Mouse (Mus musculus): ENCODE measurements around the gene Cfap20.

The Cfap20 gene

DNA sequence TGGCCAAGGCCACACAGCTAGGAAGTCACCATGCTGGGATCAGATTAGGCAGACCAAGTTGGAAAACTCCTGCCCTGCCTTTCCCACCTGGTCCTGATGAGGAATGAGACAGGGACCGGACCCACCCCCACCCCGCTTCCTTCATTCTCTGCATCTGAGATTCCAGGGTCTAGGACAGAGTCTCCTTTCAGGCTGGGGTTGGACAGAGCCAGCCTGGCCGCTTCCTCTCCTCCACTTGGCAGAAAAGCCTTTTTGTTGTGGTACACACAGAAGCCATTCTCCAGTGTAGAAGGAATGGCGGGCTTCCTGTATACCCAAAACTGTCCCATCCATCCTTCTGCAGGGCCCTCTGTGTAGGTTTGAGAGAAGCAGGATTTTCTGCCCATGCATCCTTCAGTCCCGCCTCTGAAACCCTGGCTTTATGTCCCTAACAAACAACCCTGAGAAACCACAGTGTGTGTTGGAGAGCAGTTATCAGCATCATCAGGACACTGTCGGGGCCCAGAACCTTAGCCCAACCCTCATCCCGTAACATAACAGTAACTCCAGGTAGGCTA, 59.2 kb downstream of the Cfap20 start:
- intact Hi-C loops (cut with DNase I), result loop anchor here (2.0 kb wide), 1 partner anchor 27 kb away; no protein-coding TSS in a partner anchor

DNA sequence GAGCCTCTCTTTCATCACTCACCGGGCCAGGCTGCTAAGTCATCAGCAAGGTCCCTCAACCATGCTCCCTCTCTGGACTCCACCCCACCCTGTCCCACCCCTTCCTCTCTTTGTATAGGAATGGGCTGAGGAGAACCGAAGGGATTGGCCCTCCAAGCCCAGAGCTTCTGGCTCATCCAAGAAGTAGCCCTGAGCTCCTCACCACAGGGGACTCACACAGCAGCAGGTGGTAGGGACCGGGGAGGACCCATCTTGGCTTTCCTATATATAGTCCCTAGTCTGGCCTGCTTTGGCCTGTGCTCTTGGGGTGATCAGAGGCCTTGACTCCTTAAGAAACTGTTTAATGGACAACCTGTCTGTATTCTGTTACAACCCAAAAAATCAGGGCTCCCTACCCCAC, 60.2 kb downstream of the Cfap20 start:
- intact Hi-C loops (cut with DNase I), result loop anchor here (2.0 kb wide), 1 partner anchor 26 kb away; no protein-coding TSS in a partner anchor

DNA sequence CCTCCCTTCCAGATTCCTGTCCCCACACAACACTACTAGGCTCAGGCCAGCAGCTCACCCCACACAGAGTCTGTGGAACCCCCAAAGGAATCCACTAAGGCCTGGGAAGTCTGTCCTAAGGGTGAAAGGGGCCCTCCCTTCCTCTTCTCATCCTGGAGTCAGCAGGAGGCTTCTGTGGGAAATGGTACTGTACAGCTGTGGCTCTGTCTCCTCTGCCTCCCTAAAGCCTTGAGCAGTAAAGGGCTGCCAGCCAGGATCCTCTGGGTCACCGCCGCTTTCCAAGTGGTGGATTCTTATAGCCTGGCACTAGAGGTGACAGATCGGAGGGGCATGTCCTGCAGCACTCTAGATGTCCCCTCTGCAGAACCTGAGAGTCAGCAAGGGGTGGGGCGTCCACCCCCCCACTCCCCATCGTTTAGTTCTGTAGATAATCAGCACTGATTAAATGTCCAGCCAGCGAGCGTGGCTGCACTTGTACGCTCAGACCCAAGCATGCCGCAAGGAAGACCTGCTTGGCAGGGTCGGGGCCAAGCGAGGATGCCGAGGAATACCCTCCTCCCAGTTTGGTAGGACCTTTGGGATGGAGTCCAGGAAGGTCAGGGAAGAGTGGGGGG, 61.2 kb downstream of the Cfap20 start:
- intact Hi-C loops (cut with DNase I), result loop anchor here (2.0 kb wide), 1 partner anchor 25 kb away; no protein-coding TSS in a partner anchor
